Mouse (Mus musculus) intestine, postnatal 0 days (tissue): ENCODE results near the gene Gm10203. TPM values are rescaled to one million over a fixed set of nuclear protein-coding genes. Genes with fewer than 3 reads are reported as not detected.
A peak's percentile ranks its signal among the peaks of the same experiment; 100 is the strongest.

Experiments
- ATAC-seq: fragments of 200-750 bp; cut with Nextera tagmentation; 2 replicates; pipeline ENCODE4 v1.8.0; 2017; ENCODE audit warnings: mild to moderate bottlenecking, moderate TSS enrichment, moderate library complexity
- H3K27ac ChIP-seq: fragments of 300-500 bp; sonication (generic); 2 replicates; pipeline ENCODE4 v1.5.1; 2014; ENCODE audit warnings: mild to moderate bottlenecking, low read depth, low read length, moderate library complexity
- H3K27me3 ChIP-seq: fragments of 300-500 bp; sonication (generic); replicated peaks from 2 replicates; pipeline ENCODE4 v1.6.1; 2014; ENCODE audit warnings: low read length, mixed read lengths; ENCODE audit not compliant: control insufficient read depth, insufficient read depth
- H3K36me3 ChIP-seq: fragments of 300-500 bp; sonication (generic); 2 replicates; pipeline ENCODE4 v1.6.1; 2014; ENCODE audit warnings: mild to moderate bottlenecking, moderate library complexity; ENCODE audit not compliant: control insufficient read depth, insufficient read depth
- H3K4me1 ChIP-seq: fragments of 300-500 bp; sonication (generic); replicated peaks from 2 replicates; pipeline ENCODE4 v1.6.1; 2014; ENCODE audit warnings: antibody characterized with exemption, low read length, mixed read lengths; ENCODE audit not compliant: control insufficient read depth, insufficient read depth
- H3K4me2 ChIP-seq: fragments of 300-500 bp; sonication (generic); replicated peaks from 2 replicates; pipeline ENCODE4 v1.6.1; 2014; ENCODE audit warnings: low read depth, mild to moderate bottlenecking, moderate library complexity
- H3K4me3 ChIP-seq: fragments of 300-500 bp; sonication (generic); 2 replicates; pipeline ENCODE4 v1.5.1; 2014; ENCODE audit warnings: low read depth, low read length
- H3K9ac ChIP-seq: fragments of 300-500 bp; sonication (generic); 2 replicates; pipeline ENCODE4 v1.6.1; 2014; ENCODE audit warnings: mild to moderate bottlenecking, low read depth, low read length
- H3K9me3 ChIP-seq: fragments of 300-500 bp; sonication (generic); 2 replicates; pipeline ENCODE4 v1.6.1; 2016; ENCODE audit warnings: mixed run types; ENCODE audit not compliant: control insufficient read depth
- CTCF ChIP-seq: sonication (generic); IDR thresholded peaks from 2 replicates; pipeline ENCODE4 v1.5.1; 2016; ENCODE audit warnings: low read depth, mild to moderate bottlenecking, control low read depth, antibody characterized with exemption, moderate library complexity
- WGBS: fragments of 180-500 bp; shearing (Covaris S2); extraction: QIAGEN DNeasy Blood & Tissue Kit; methylation state at CpG from one replicate; pipeline ENCODE4 v1.1.7; 2014; 5-methylcytosine and 5-hydroxymethylcytosine counted together
- polyA plus RNA-seq: library from polyadenylated mRNA; unstranded; fragments of >200 nt; fragmentation: Nextera tagmentation; extraction: Ambion mirVana; gene quantifications from 2 replicates; pipeline ENCODE4 v1.2.1, GENCODE M21; 2015

Gm10203 gene
- polyA plus RNA-seq, 1 experiment from 2014 or later: not detected

DNA sequence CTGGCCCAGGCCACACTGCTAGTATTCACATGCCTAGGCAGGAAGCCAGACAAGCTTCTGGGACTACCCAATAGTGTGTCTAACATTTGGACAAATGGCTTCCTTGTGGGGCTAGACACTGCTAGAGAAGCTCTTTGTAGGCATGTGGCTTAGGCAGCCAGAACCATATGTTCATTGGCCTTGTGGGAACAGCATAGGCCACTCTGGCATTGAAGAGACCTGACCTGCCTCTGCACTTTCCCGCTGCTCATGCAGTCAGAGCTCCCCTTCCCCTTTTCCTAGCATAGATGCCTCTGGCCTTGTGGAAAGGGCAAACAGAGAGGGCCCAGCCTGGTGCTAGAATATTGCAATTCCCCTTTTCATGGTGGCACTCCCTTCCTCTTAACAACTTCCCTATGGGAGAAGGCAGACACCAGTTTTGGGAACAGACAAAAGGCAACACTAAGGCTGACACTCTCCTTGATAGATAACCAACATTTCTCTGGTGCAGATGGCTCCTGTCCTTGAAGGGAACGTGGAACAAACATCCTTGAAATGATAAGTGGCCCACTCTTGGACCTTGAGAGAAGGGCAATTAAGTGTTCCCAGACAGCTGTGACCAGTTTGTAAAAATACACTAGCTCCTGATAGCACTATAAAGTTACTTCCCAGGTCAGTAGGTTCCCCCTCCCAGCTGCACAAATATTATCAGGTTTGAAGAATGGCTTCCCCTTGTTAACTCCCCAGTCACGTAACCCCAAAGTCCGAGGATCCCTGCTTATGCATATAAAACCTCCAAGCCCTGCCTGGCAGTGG lies 44.1 kb downstream of the Gm10203 start:
- Histone ChIP-seq H3K4me1 (no peaks in the 10 kb centered on the region), H3K9me3 (no peaks in the 10 kb centered on the region), H3K4me2 (no peak overlapping the region), H3K27ac (peak overlapping the region; percentile 46; the same call in 1 of the 2 replicates), H3K9ac (no peak overlapping the region), H3K36me3 (peaks cover 32% of the 10 kb centered on the region), H3K4me3 (no peak overlapping the region), H3K27me3 (no peaks in the 10 kb centered on the region)
- TF ChIP-seq CTCF: no peak
- WGBS: 32% methylated on average over 4 of the region's 4 CpGs
- ATAC-seq: peak; percentile 75

DNA sequence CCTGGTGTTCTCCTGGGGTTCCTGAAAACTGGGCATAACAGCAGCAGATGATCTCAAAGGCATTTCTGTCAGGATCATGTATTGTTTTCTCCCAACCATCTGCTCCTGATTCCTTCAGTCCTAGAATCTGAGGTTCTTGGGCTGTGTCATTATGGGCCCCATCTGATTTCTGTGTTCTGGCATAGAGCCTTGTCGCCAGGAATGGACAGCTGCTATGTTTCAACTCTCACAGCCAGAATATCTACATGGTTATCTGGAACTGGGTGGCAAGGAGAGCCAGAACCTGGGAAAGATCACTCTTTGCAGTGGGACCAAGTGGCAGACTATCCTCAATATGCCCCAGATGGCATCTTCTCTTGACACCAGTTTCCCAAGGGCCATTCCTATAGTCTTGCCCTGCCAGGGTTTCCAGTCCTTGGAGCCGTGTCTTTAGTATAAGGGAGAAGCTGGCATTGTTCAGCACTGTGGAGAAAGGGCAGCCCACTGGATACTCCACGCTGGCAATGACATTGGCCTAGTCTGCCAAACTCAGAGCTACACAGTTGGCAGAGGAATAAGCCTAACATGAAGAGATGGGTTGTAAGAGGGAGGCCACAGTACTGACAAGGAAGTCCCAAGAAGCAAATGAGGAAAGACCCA lies 45.1 kb downstream of the Gm10203 start:
- WGBS: 77% methylated on average over 3 of the region's 3 CpGs
- Histone ChIP-seq H3K27me3 (no peaks in the 10 kb centered on the region), H3K36me3 (peaks cover 41% of the 10 kb centered on the region), H3K4me1 (no peaks in the 10 kb centered on the region), H3K4me3 (no peak overlapping the region), H3K27ac (no peak overlapping the region; the same call in 1 of the 2 replicates), H3K9ac (no peak overlapping the region), H3K4me2 (no peak overlapping the region), H3K9me3 (no peaks in the 10 kb centered on the region)
- no peak for ATAC-seq
- no peak for TF ChIP-seq CTCF

DNA sequence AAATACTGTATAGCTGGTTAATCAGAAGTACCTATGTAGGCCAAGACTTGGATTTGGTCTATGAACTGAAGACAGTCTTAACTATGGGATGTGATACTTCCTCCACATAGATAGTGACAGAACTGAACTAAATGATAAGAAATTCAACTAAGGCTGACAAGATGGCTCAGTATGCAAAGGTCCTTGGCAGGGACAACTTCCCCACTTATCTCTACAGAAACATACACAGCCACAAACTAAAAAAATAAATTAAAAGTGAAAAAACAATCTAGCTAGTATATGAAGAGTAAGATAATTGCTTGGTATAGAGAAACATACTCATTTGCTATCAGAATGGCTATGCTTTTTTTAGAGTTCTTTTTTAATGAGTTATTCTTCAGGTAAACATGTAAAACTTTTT lies 49.1 kb downstream of the Gm10203 start:
- no peak overlapping the region for H3K9ac ChIP-seq
- H3K36me3 ChIP-seq: peaks cover 66% of the 10 kb centered on the region
- no peak for TF ChIP-seq CTCF
- H3K9me3 ChIP-seq: no peaks in the 10 kb centered on the region
- H3K27ac ChIP-seq: no peak overlapping the region; the same call in 1 of the 2 replicates
- no peaks in the 10 kb centered on the region for H3K4me1 ChIP-seq
- no peak overlapping the region for H3K4me2 ChIP-seq
- no peak overlapping the region for H3K4me3 ChIP-seq
- no peaks in the 10 kb centered on the region for H3K27me3 ChIP-seq
- no peak for ATAC-seq

Other genes with a start within 250 kb of the Gm10203 start
- 6.8 and 7.4 TPM in 2 replicates for gene Caprin2, start 233.9 kb upstream of the Gm10203 start, polyA plus RNA-seq
- 22.2 and 23.0 TPM in 2 replicates for gene Sinhcaf, start 183.7 kb upstream of the Gm10203 start, polyA plus RNA-seq
- 9.6 and 12.7 TPM in 2 replicates for gene Dennd5b, start 28.5 kb upstream of the Gm10203 start, polyA plus RNA-seq
- gene Etfbkmt, start 9.7 kb downstream of the Gm10203 start, polyA plus RNA-seq: 8.3 and 11.6 TPM in 2 replicates
- 17.4 and 20.5 TPM in 2 replicates for gene Amn1, start 58.5 kb downstream of the Gm10203 start, polyA plus RNA-seq
- 16.3 and 18.9 TPM in 2 replicates for gene Resf1, start 179.2 kb downstream of the Gm10203 start, polyA plus RNA-seq